Mouse (Mus musculus) right cerebral cortex, adult 2 months (tissue): Measurements from ENCODE around the gene Dnajb1.

Experiments used
- DNase-seq, 2 experiments: peaks; one replicate each; pipeline ENCODE4 v3.0.0; 2021 to 2022; ENCODE audit warnings: low spot score in 2 of 2

Gene Dnajb1

GRCm38 (mm10) chr8:83656043-83656442 lies 48.0 kb downstream of the Dnajb1 start:
- no peak for DNase-seq

GRCm38 (mm10) chr8:83656484-83657246 lies 48.7 kb downstream of the Dnajb1 start:
- no peak for DNase-seq

- DNase-seq: peak; percentile 51 to 60
These were observed 52.6 kb downstream of the Dnajb1 start for GRCm38 (mm10) chr8:83660545-83660944.

DNA sequence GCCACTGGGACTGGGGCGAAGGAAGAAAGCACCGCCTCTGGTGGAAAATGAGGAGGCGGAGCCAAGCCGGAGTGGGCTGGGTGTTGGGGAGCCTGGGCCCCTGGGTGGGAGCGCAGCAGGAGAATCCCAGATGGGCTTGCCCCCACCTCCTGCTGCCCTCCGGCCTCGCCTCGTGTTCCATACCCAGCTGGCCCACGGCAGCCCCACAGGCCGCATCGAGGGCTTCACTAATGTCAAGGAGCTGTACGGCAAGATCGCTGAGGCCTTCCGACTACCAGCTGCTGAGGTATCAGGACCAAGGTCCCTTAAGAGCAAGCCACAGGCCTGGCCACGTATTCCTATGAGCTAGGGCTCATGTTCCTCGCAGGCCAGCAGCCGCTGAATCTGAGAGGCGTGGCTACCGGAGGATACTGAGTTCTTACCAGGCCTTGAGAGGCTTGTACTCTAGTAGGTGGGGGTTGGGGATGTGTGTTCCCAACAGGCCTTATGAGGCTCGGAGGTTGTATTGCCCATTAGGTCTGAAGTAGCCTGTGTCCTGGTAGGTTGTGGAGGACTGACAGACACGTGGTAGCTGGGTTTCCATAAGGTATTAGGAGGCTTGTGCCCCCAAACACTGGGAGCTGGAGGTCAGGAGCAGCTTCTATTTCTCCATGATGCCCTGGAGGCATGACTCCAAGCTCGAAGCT lies 53.1 kb downstream of the Dnajb1 start:
- DNase-seq: peak in 1 of 2 experiments; percentile 23
